Mouse (Mus musculus): ENCODE data around the gene Tfcp2l1. TPM values are rescaled to one million over a fixed set of nuclear protein-coding genes. Genes with fewer than 3 reads are reported as not detected.

The Tfcp2l1 gene
- polyA plus RNA-seq, 1 experiment from 2014 or later: 0.34 TPM

DNA sequence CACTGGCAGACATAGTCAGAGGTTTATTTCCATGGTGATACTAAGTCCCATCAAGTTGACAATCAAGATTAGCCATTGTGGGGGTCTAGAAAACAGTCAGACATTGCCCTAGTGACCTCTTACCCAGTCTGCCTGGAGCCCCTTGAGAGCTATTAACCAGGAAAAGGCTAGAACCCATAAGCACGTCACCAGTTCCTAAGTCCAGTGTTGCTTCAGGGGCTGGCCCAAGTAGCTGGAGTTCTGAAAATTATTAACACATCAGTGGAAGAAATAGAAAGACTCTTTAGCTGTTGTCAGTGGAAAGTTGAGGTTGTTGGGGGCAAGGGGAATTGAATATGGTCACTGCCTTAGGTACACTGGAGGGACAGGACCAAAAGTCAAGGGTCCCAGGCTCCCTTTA is 54.2 kb downstream of the Tfcp2l1 start:
- Histone ChIP-seq H3K9me3 (replicated peaks; ENCODE audit: control insufficient read depth, low read length, poor library complexity, severe bottlenecking) (no peaks in the 10 kb centered on the region), H3K9ac (ENCODE audit: low read depth, low read length) (no peak overlapping the region), H3K36me3 (ENCODE audit: control insufficient read depth, insufficient read depth, low read length) (no peaks in the 10 kb centered on the region), H3K4me1 (ENCODE audit: control insufficient read depth, insufficient read depth, low read length) (no peaks in the 10 kb centered on the region), H3K4me3 (ENCODE audit: low read depth, low read length) (no peak overlapping the region), H3K27ac (ENCODE audit: low read length) (no peak overlapping the region), H3K4me2 (ENCODE audit: low read length) (no peak overlapping the region), H3K27me3 (ENCODE audit: control insufficient read depth, insufficient read depth, low read depth, low read length) (no peaks in the 10 kb centered on the region)
- ATAC-seq: no peak
- WGBS: 42% methylated on average over 1 of the region's 1 CpGs

DNA sequence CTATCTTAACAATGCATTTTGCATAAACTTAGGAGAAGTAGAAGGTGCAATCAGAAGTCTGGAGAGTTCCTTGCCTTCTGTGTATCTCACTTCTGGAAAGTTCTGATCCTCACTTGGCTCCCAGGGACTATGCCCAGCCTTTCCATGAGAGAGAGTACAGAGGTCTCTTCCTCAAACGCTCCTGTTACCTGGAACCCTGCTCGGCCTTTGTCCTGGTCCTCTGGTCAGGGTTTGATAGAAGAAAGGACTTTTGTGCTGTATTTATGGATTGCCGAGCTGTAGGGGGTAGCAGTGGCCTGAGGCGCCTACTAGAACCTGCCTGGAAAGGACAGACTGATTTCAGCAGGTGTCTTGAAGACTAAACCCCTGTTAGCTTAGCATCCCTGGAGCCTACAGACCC is 55.9 kb downstream of the Tfcp2l1 start:
- Histone ChIP-seq H3K4me1 (ENCODE audit: control insufficient read depth, insufficient read depth, low read length) (no peaks in the 10 kb centered on the region), H3K9ac (ENCODE audit: low read depth, low read length) (no peak overlapping the region), H3K27me3 (ENCODE audit: control insufficient read depth, insufficient read depth, low read depth, low read length) (no peaks in the 10 kb centered on the region), H3K4me2 (ENCODE audit: low read length) (no peak overlapping the region), H3K9me3 (replicated peaks; ENCODE audit: control insufficient read depth, low read length, poor library complexity, severe bottlenecking) (no peaks in the 10 kb centered on the region), H3K36me3 (ENCODE audit: control insufficient read depth, insufficient read depth, low read length) (no peaks in the 10 kb centered on the region), H3K4me3 (ENCODE audit: low read depth, low read length) (no peak overlapping the region), H3K27ac (ENCODE audit: low read length) (no peak overlapping the region)
- no peak for ATAC-seq
- 76% methylated on average over 4 of the region's 4 CpGs for WGBS

- Histone ChIP-seq H3K4me1 (ENCODE audit: control insufficient read depth, insufficient read depth, low read length) (no peaks in the 10 kb centered on the region), H3K27me3 (ENCODE audit: control insufficient read depth, insufficient read depth, low read depth, low read length) (no peaks in the 10 kb centered on the region), H3K4me3 (ENCODE audit: low read depth, low read length) (no peak overlapping the region), H3K9me3 (replicated peaks; ENCODE audit: control insufficient read depth, low read length, poor library complexity, severe bottlenecking) (no peaks in the 10 kb centered on the region), H3K27ac (ENCODE audit: low read length) (no peak overlapping the region), H3K9ac (ENCODE audit: low read depth, low read length) (no peak overlapping the region), H3K36me3 (ENCODE audit: control insufficient read depth, insufficient read depth, low read length) (no peaks in the 10 kb centered on the region), H3K4me2 (ENCODE audit: low read length) (no peak overlapping the region)
- no peak for ATAC-seq
- 74% methylated on average over 10 of the region's 10 CpGs for WGBS
These were observed 60.0 kb downstream of the Tfcp2l1 start for GRCm38 (mm10) chr1:118687726-118688125.

DNA sequence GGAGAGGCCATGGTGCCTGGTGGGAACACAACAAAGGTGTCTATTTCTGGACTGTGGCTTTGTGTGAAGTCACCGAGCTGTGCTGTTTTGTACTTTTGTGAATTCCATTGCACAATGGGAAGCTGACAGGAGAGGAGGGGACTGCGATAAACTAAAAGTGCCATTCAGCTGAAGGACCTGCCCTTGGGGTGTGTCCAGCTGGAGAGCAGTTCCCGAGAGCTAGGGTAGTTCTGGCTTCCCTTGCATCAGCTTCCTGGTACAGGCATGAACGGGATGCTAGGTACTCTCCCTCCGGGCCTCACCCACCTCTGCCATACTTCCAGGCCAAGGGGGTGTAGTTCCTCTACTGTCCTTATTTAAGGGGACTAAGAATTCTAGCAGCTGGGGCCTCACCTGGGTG is 62.1 kb downstream of the Tfcp2l1 start:
- Histone ChIP-seq H3K4me1 (ENCODE audit: control insufficient read depth, insufficient read depth, low read length) (no peaks in the 10 kb centered on the region), H3K4me3 (ENCODE audit: low read depth, low read length) (no peak overlapping the region), H3K9ac (ENCODE audit: low read depth, low read length) (no peak overlapping the region), H3K27ac (ENCODE audit: low read length) (no peak overlapping the region), H3K9me3 (replicated peaks; ENCODE audit: control insufficient read depth, low read length, poor library complexity, severe bottlenecking) (no peaks in the 10 kb centered on the region), H3K27me3 (ENCODE audit: control insufficient read depth, insufficient read depth, low read depth, low read length) (no peaks in the 10 kb centered on the region), H3K36me3 (ENCODE audit: control insufficient read depth, insufficient read depth, low read length) (no peaks in the 10 kb centered on the region), H3K4me2 (ENCODE audit: low read length) (no peak overlapping the region)
- 49% methylated on average over 5 of the region's 5 CpGs for WGBS
- ATAC-seq: no peak

DNA sequence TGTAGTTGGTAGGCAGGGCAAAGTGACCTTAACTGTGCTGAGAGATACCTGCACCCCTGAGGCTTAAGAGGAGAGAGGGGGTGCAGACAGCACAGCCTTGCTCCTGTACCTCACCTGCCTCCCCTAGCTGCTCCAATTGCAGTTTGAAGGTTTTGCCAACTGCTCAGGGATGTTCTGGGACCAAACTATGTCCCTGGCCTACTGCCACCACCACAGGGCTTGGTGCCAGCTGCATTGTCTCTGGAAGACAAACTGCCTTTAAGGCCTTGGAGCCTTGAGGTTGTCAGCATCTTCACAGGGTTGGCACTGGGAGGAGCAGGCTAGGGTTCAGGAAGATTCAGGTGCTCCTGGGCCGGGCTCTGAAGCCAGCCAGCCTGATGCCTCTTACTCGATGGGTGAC is 66.7 kb downstream of the Tfcp2l1 start:
- Histone ChIP-seq H3K4me1 (ENCODE audit: control insufficient read depth, insufficient read depth, low read length) (no peaks in the 10 kb centered on the region), H3K9ac (ENCODE audit: low read depth, low read length) (no peak overlapping the region), H3K27ac (ENCODE audit: low read length) (no peak overlapping the region), H3K4me3 (ENCODE audit: low read depth, low read length) (no peak overlapping the region), H3K9me3 (replicated peaks; ENCODE audit: control insufficient read depth, low read length, poor library complexity, severe bottlenecking) (no peaks in the 10 kb centered on the region), H3K36me3 (ENCODE audit: control insufficient read depth, insufficient read depth, low read length) (no peaks in the 10 kb centered on the region), H3K4me2 (ENCODE audit: low read length) (no peak overlapping the region), H3K27me3 (ENCODE audit: control insufficient read depth, insufficient read depth, low read depth, low read length) (no peaks in the 10 kb centered on the region)
- ATAC-seq: no peak
- 85% methylated on average over 2 of the region's 2 CpGs for WGBS

- Histone ChIP-seq H3K27ac (ENCODE audit: low read length) (no peak overlapping the region), H3K36me3 (ENCODE audit: control insufficient read depth, insufficient read depth, low read length) (no peaks in the 10 kb centered on the region), H3K9me3 (replicated peaks; ENCODE audit: control insufficient read depth, low read length, poor library complexity, severe bottlenecking) (no peaks in the 10 kb centered on the region), H3K9ac (ENCODE audit: low read depth, low read length) (no peak overlapping the region), H3K4me2 (ENCODE audit: low read length) (no peak overlapping the region), H3K4me3 (ENCODE audit: low read depth, low read length) (no peak overlapping the region), H3K4me1 (ENCODE audit: control insufficient read depth, insufficient read depth, low read length) (no peaks in the 10 kb centered on the region), H3K27me3 (ENCODE audit: control insufficient read depth, insufficient read depth, low read depth, low read length) (no peaks in the 10 kb centered on the region)
- WGBS: 75% methylated on average over 6 of the region's 6 CpGs
- ATAC-seq: no peak
These were observed 70.2 kb downstream of the Tfcp2l1 start for GRCm38 (mm10) chr1:118697906-118698305.

DNA sequence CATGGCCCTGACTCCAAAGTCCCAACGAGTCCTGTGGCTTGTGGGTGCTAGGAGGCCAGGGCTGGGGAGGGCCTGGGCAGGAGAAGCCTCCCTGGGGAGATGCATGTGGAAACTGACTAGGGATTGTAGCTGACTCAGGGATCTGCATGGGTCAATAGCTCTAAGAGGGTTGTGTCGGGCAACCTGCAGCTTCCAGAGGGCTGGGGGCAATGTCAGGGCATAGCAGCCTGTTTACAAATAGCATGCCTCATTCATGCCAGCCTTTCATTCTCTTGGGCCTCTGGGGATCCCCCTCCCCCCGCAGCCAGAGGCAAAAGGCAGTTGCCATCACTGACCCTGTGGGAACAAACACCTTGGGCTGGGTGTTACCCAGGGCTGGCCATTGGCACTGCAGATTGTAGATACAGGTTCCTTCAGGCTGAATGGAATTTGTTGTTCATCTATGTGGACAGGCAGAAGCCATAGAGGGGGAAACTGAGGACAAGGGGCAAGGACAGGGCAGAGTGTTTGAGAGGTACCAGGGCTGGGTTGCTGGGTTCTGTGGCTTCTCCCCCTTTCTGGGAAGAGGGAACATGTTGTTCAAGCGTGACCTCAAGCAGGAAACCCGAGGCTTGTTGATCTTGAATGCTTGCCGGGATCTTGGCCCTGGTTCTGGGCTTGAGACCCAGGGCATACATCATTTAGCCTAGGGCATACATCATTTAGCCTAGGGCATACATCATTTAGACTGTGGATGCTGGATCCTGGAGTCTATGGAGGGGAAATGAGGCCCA is 71.6 kb downstream of the Tfcp2l1 start:
- 70% methylated on average over 6 of the region's 6 CpGs for WGBS
- no peaks in the 10 kb centered on the region for H3K9me3 ChIP-seq (replicated peaks; ENCODE audit: control insufficient read depth, low read length, poor library complexity, severe bottlenecking)
- ATAC-seq: no peak

DNA sequence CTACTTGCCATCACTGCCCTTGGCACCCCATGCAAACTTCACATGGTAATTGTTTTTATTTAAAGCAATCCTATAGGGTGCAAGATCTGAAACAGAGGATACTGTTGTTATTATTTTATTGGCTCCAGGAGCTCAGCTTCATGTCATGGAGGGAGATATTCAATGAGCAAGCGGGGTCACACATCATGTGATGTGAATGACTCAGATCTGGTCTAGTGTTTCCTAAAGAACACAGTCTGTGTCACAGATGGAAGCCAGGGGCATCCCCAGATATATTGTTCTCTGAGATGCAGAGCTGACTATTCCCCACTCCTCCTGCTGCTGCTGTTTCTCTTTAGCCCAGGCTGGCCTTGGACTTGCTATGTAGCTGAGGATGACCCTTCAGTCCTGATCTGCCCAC is 72.2 kb downstream of the Tfcp2l1 start:
- no peak for ATAC-seq
- Histone ChIP-seq H3K27ac (ENCODE audit: low read length) (no peak overlapping the region), H3K9me3 (replicated peaks; ENCODE audit: control insufficient read depth, low read length, poor library complexity, severe bottlenecking) (no peaks in the 10 kb centered on the region), H3K9ac (ENCODE audit: low read depth, low read length) (no peak overlapping the region), H3K27me3 (ENCODE audit: control insufficient read depth, insufficient read depth, low read depth, low read length) (no peaks in the 10 kb centered on the region), H3K4me3 (ENCODE audit: low read depth, low read length) (no peak overlapping the region), H3K4me1 (ENCODE audit: control insufficient read depth, insufficient read depth, low read length) (no peaks in the 10 kb centered on the region), H3K4me2 (ENCODE audit: low read length) (no peak overlapping the region), H3K36me3 (ENCODE audit: control insufficient read depth, insufficient read depth, low read length) (no peaks in the 10 kb centered on the region)
- WGBS: 87% methylated on average over 1 of the region's 1 CpGs

More for the DNA sequence above, 71.6 kb downstream of the Tfcp2l1 start:
- Histone ChIP-seq H3K27me3 (ENCODE audit: control insufficient read depth, insufficient read depth, low read depth, low read length) (no peaks in the 10 kb centered on the region), H3K9ac (ENCODE audit: low read depth, low read length) (no peak overlapping the region), H3K27ac (ENCODE audit: low read length) (no peak overlapping the region), H3K36me3 (ENCODE audit: control insufficient read depth, insufficient read depth, low read length) (no peaks in the 10 kb centered on the region), H3K4me1 (ENCODE audit: control insufficient read depth, insufficient read depth, low read length) (no peaks in the 10 kb centered on the region), H3K4me2 (ENCODE audit: low read length) (no peak overlapping the region), H3K4me3 (ENCODE audit: low read depth, low read length) (no peak overlapping the region)

GRCm38 (mm10) chr1:118711606-118712005 is 83.9 kb downstream of the Tfcp2l1 start:
- 87% methylated on average over 4 of the region's 4 CpGs for WGBS
- no peaks in the 10 kb centered on the region for H3K4me1 ChIP-seq (ENCODE audit: control insufficient read depth, insufficient read depth, low read length)
- no peak overlapping the region for H3K4me3 ChIP-seq (ENCODE audit: low read depth, low read length)
- no peaks in the 10 kb centered on the region for H3K27me3 ChIP-seq (ENCODE audit: control insufficient read depth, insufficient read depth, low read depth, low read length)
- no peaks in the 10 kb centered on the region for H3K9me3 ChIP-seq (replicated peaks; ENCODE audit: control insufficient read depth, low read length, poor library complexity, severe bottlenecking)
- no peaks in the 10 kb centered on the region for H3K36me3 ChIP-seq (ENCODE audit: control insufficient read depth, insufficient read depth, low read length)
- H3K4me2 ChIP-seq (ENCODE audit: low read length): no peak overlapping the region
- no peak overlapping the region for H3K9ac ChIP-seq (ENCODE audit: low read depth, low read length)
- ATAC-seq: no peak
- H3K27ac ChIP-seq (ENCODE audit: low read length): no peak overlapping the region
